Mouse (Mus musculus) left cerebral cortex, adult 18-20 months (tissue): ENCODE data around the gene Phc1. TPM values are rescaled to one million over a fixed set of nuclear protein-coding genes. Genes with fewer than 3 reads are reported as not detected.
"Not testable (repeated sequence)": the region's sequence is repeated elsewhere in the genome, so short reads cannot be mapped to it uniquely, and the experiment has no call there.

Experiments used
- DNase-seq, 2 experiments: peaks; one replicate each; pipeline ENCODE4 v3.0.0; 2021 to 2022; ENCODE audit warnings: low spot score in 2 of 2, mixed read lengths in 1 of 2
- long read RNA-seq, 2 experiments: library from polyadenylated mRNA; stranded (forward); transcript quantifications; one replicate each; pipeline ENCODE4 v2.0.0; 2021
- total RNA-seq, 2 experiments: library from RNA; stranded (reverse); gene quantifications; 2 replicates each; pipeline ENCODE4 v1.2.3; 2021

Phc1 gene
- 10 to 100 TPM; 58.2 to 62.3 TPM for total RNA-seq
- long read RNA-seq, experiment 1, partial matches to known transcripts = 36 of 48 reads
- long read RNA-seq, experiment 1, other reads (novel, unspliced or antisense) = 6 of 48 reads
- long read RNA-seq, experiment 2, partial matches to known transcripts = 17 of 22 reads
- long read RNA-seq, experiment 2, other reads (novel, unspliced or antisense) = 5 of 22 reads

- DNase-seq = no peak
Observed at GRCm38 (mm10) chr6:122340349-122341000, at the start of gene Phc1. Phc1 (minus strand) TSS chr6:122340561.

DNA sequence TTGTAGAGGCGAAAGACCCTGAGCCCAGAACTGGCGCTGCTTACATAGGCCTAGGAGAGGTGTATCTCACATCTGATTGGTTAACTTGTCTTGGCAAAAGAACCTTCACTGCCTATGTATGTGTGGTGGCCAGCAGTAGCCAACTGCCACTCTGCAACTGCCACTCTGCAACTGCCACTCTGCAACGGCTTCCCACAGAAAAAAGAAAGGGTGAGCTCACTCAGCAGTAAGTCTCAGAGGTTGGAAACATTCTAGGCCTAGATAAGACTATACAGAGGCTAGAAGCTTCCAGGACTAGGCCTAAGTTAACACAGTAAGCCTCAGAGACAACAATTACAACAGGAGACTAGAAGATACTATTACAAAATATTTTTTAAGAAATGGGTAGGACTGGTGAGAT lies 49.6 kb upstream of the Phc1 start:
- not testable (repeated sequence) for DNase-seq

DNA sequence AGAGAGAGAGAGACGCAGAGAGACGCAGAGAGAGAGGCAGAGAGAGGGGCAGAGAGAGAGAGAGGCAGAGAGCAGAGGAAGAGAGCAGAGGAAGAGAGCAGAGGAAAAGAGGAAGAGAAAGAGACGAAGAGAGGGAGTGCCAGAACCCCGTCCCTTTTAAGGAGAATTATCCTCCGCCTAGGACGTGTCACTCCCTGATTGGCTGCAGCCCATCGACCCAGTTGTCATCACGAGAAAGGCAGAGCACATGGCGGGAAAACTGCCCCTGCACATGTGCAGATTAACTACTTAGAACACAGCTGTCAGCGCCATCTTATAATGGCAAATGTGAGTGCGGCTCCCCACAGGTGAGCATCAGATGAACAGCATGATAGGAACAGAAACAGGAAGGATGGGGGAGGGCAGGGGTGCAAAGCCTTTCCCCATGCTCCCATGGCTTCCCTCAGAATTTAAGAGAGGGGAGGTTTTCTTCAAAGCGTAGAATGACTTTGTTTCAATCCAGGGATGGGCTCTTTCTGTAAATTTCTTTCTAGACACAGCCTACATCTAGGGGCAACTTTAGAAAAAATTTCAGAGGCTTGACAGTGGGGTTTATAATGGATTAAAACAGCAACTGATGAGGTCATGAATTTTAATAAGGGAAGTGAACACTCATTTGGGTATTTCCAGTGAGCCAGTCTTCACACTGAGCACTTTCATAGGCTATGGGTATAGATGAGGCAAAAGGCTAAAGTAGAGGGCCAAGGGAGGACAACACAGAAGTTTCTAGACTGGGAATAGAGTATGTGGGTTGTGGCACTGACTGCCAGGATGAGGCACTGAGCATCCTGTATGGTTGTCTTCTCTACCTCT lies 47.0 kb upstream of the Phc1 start:
- not testable (repeated sequence) for DNase-seq

DNA sequence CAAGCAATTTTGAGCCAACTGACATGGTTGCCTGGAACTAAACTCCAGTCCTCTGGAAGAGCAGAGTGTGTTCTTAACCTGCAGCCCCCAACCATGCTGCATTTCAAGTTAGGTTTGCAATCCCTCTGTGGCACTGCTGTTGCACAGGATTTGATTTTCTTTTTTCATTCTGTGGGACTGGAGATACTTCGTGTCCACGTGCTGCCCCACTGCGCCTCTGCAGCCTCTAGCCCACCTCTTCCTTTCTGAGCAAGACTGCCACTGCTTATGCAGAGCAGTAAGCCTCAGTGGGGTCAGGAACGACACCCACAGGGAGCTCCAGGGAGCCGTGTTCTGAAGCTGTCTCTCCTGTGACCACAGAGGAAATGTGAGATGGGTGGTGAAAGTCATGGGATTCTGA lies 45.4 kb upstream of the Phc1 start:
- DNase-seq = no peak

GRCm38 (mm10) chr6:122384886-122385285 lies 44.5 kb upstream of the Phc1 start:
- DNase-seq = no peak

- DNase-seq = no peak
Observed at GRCm38 (mm10) chr6:122383211-122383610, 42.9 kb upstream of the Phc1 start.

GRCm38 (mm10) chr6:122382046-122382445 lies 41.7 kb upstream of the Phc1 start:
- no peak for DNase-seq

DNA sequence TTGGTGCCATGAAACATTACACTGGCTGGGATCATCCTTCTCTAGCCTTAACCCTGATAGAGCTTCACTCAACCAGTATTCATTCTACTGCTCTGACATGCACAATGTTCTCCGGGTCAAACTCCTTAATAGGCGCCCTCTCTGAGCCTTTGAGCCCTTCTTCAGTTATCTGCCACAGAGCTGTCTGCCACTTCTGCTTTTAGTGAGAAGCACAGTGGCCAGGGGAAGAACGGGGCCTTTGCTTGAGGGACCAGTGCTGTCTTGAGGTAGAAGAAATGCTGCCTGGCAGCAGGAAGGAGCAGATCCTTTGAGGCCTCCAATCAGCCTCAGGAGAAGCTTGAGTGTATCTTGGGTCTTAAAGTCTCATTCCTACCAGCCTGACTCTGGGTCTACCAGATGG lies 27.9 kb upstream of the Phc1 start:
- DNase-seq = no peak

DNA sequence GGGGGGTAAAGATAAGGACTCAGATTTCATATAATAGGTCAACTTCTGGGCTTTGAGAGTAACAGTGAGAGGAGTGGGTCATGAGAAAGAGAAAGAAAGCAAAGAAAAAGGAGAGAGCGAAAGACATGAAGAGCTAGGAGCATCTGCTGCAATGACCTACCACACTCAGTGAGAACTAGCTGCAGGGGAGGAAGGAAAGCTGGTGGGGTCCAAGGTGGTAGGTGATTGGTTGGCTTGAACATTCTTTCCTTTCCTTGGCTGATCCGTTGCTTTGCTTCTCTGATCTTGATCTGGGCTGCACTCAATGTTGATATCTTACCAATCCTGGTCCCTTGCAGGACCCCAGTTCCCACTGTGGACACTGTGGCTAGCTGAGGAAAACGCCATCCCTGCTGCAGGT lies 26.6 kb upstream of the Phc1 start:
- DNase-seq = no peak

- DNase-seq = no peak
Observed at GRCm38 (mm10) chr6:122366287-122366686, 25.9 kb upstream of the Phc1 start.

GRCm38 (mm10) chr6:122365706-122366105 lies 25.3 kb upstream of the Phc1 start:
- no peak for DNase-seq

GRCm38 (mm10) chr6:122357089-122357488 lies 16.7 kb upstream of the Phc1 start:
- no peak for DNase-seq

DNA sequence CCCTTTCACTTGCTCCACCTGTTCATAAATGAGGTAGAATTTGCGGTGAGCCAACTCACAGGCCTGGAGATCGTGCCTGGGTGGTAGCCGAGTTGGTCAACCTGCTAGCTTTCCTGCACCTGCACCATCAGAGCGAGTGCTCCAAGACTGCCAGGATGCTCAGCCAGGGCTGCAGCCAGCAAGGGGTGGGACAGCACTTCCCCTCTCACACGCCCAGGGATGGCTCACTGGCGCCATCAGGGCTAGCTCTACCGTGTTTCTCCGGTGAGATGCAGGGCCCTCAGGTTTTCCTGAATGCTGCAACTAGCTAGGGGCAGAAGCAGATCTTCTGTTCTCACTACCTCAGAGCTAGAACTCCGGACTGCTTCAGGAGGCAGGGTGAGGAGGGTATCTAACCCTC lies 15.5 kb upstream of the Phc1 start:
- DNase-seq = no peak

DNA sequence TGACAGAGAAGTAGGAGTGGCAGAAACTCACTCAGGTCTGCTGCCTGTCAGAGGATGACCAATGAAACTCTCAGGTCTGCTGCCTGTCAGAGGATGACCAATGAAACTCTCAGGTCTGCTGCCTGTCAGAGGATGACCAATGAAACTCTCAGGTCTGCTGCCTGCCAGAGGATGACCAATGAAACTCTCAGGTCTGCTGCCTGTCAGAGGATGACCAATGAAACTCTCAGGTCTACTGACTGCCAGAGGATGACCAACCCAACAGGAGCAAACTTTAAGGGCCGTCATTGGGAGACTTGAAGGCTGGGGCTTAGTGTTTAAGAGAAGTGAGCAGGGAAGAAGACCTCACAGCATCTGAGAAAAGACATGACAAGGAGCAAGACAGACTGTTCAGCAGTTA lies 7.0 kb upstream of the Phc1 start:
- DNase-seq = not testable (repeated sequence)

GRCm38 (mm10) chr6:122346399-122346798 lies 6.0 kb upstream of the Phc1 start:
- no peak for DNase-seq

DNA sequence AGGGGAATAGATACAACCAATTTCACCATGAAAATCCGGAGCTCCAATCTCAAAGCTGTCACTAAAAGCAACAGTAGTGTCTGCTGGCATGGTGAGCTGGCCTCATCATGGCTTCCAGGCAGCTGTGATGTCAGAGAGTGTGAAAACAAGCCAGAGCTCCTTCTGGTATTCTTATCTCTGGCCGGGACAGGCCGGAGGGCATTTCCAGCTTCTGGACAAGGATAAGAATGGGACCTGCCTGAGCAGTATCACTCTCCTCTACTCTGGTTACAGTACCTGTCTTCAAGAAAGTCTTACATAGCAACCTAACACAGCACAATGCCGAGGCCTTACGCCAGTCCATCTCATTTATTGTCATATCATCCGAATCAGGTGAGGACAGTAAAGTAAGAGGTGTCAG lies 5.4 kb upstream of the Phc1 start:
- no peak for DNase-seq

DNA sequence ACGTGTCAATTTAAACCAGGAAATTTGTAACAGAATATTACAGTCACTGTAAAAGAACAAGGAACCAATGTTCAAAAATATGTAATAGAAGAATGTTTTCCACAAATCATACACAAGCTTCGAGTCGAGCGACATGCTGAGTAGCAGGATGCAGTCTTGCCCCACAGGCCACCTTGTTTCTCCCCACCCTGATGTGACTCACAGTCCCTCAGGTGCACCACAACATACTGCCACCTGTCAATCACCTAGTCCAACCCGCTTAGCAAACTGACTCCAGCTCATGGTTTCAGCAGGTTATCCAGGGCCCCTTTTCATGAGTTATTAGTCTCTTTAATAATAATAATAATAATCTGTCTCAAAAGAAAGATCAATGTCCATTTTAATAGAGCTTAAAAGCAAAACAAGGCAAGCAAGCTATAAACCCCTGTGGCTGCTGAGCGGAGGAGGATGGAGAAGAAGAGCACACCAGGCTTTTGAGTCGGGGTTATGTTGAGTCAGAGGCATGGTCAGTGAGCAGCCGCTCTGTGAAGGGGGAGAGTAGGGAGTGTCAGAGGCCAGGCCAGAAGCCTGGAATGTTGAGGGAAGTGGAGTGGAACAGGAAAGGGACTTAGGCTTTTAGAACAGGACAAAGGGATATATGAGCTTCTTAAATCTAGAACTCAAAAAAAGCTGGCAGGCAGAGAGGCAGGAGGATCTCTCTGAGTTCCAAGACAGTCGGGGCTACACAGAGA lies 4.2 kb upstream of the Phc1 start:
- DNase-seq = no peak

- no peak for DNase-seq
Observed at GRCm38 (mm10) chr6:122343719-122344118, 3.4 kb upstream of the Phc1 start.

- DNase-seq = no peak
Observed at GRCm38 (mm10) chr6:122342125-122342524, 1.8 kb upstream of the Phc1 start.

DNA sequence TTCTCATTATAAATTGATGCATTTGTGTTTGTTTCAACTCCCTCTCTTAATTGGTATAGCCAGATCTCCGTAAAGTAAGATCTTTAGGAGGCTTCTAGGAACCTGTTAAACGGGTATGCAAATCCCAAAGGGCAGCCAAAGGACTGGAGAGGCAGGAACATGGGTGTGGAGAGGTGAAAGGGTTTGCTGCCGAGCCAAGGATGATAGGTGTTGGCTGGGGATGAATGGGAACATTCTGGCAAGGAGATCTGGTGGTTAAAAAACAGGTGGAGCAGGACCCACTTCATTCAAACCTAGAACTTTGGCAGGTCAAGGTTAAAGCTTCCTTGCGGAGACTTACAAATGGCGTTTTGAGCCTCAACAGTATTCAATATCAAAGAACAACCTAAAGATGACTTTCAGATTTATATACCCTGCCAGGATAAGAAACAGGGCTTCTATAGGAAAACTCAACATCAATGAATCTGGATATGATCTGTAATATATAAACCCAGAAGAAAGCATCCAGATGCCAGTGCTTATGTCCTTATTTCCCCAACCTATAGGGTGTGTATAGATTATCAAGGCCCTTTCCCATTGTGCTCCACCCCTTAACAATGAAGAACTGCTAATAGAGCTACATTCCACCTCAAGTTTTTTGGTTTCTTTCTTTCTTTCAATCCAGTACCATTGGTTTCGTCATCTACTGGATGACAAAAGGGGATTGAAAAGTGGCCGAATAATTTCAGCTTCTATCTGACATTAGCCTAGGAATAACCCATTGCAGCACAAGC lies 863 bp upstream of the Phc1 start:
- no peak for DNase-seq
